Mouse (Mus musculus) adrenal gland, adult 18-20 months (tissue): ENCODE results near the gene Btbd35f11. TPM values are rescaled to one million over a fixed set of nuclear protein-coding genes. Genes with fewer than 3 reads are reported as not detected.
"Not testable (repeated sequence)": the region's sequence is repeated elsewhere in the genome, so short reads cannot be mapped to it uniquely, and the experiment has no call there.

ENCODE experiments used
- DNase-seq, 2 experiments: peaks; one replicate each; pipeline ENCODE4 v3.0.0; 2021 to 2022; ENCODE audit warnings: low spot score in 2 of 2
- long read RNA-seq, 2 experiments: library from polyadenylated mRNA; stranded (forward); transcript quantifications; one replicate each; pipeline ENCODE4 v2.0.0; 2021
- total RNA-seq, 2 experiments: library from RNA; stranded (reverse); gene quantifications; 1 replicate in 1 of 2; 2 replicates in 1 of 2; pipeline ENCODE4 v1.2.3; 2021

Btbd35f11 gene
- not detected for total RNA-seq
- long read RNA-seq, experiment 1, result 0 reads
- long read RNA-seq, experiment 2, result 0 reads

- not testable (repeated sequence) for DNase-seq
Measured at GRCm38 (mm10) chrX:3443590-3443989, at the start of gene Btbd35f11. TSS of gene Btbd35f11 (minus strand) at chrX:3443690.

GRCm38 (mm10) chrX:3409946-3410345 lies 33.5 kb downstream of the Btbd35f11 start:
- peak in 1 of 2 experiments; percentile 1 for DNase-seq

Other genes starting within 250 kb of the Btbd35f11 start
- gene Btbd35f24, start 247.9 kb downstream of the Btbd35f11 start, total RNA-seq, result not detected